Mouse (Mus musculus) intestine, postnatal 0 days (tissue): ENCODE results near the gene Hsd17b12. TPM values are rescaled to one million over a fixed set of nuclear protein-coding genes. Genes with fewer than 3 reads are reported as not detected.

Experiments used
- ATAC-seq: fragments of 200-750 bp; cut with Nextera tagmentation; 2 replicates; pipeline ENCODE4 v1.8.0; 2017; ENCODE audit warnings: mild to moderate bottlenecking, moderate TSS enrichment, moderate library complexity
- H3K27ac ChIP-seq: fragments of 300-500 bp; sonication (generic); 2 replicates; pipeline ENCODE4 v1.5.1; 2014; ENCODE audit warnings: mild to moderate bottlenecking, low read depth, low read length, moderate library complexity
- H3K27me3 ChIP-seq: fragments of 300-500 bp; sonication (generic); replicated peaks from 2 replicates; pipeline ENCODE4 v1.6.1; 2014; ENCODE audit warnings: low read length, mixed read lengths; ENCODE audit not compliant: control insufficient read depth, insufficient read depth
- H3K36me3 ChIP-seq: fragments of 300-500 bp; sonication (generic); 2 replicates; pipeline ENCODE4 v1.6.1; 2014; ENCODE audit warnings: mild to moderate bottlenecking, moderate library complexity; ENCODE audit not compliant: control insufficient read depth, insufficient read depth
- H3K4me1 ChIP-seq: fragments of 300-500 bp; sonication (generic); replicated peaks from 2 replicates; pipeline ENCODE4 v1.6.1; 2014; ENCODE audit warnings: antibody characterized with exemption, low read length, mixed read lengths; ENCODE audit not compliant: control insufficient read depth, insufficient read depth
- H3K4me2 ChIP-seq: fragments of 300-500 bp; sonication (generic); replicated peaks from 2 replicates; pipeline ENCODE4 v1.6.1; 2014; ENCODE audit warnings: low read depth, mild to moderate bottlenecking, moderate library complexity
- H3K4me3 ChIP-seq: fragments of 300-500 bp; sonication (generic); 2 replicates; pipeline ENCODE4 v1.5.1; 2014; ENCODE audit warnings: low read depth, low read length
- H3K9ac ChIP-seq: fragments of 300-500 bp; sonication (generic); 2 replicates; pipeline ENCODE4 v1.6.1; 2014; ENCODE audit warnings: mild to moderate bottlenecking, low read depth, low read length
- H3K9me3 ChIP-seq: fragments of 300-500 bp; sonication (generic); 2 replicates; pipeline ENCODE4 v1.6.1; 2016; ENCODE audit warnings: mixed run types; ENCODE audit not compliant: control insufficient read depth
- CTCF ChIP-seq: sonication (generic); IDR thresholded peaks from 2 replicates; pipeline ENCODE4 v1.5.1; 2016; ENCODE audit warnings: low read depth, mild to moderate bottlenecking, control low read depth, antibody characterized with exemption, moderate library complexity
- WGBS: fragments of 180-500 bp; shearing (Covaris S2); extraction: QIAGEN DNeasy Blood & Tissue Kit; methylation state at CpG from one replicate; pipeline ENCODE4 v1.1.7; 2014; 5-methylcytosine and 5-hydroxymethylcytosine counted together
- polyA plus RNA-seq: library from polyadenylated mRNA; unstranded; fragments of >200 nt; fragmentation: Nextera tagmentation; extraction: Ambion mirVana; gene quantifications from 2 replicates; pipeline ENCODE4 v1.2.1, GENCODE M21; 2015

Hsd17b12 gene
- 93.9 and 95.4 TPM in 2 replicates for polyA plus RNA-seq

- WGBS = under 1% methylated on average over 69 of the region's 69 CpGs
- TF ChIP-seq CTCF = no peak
- peak within 1 kb of the TSS; percentile 94 for H3K9ac ChIP-seq
- peak within 1 kb of the TSS; percentile 69 for H3K4me2 ChIP-seq
- H3K9me3 ChIP-seq = no peaks in the 10 kb centered on the region
- H3K4me3 ChIP-seq = peak within 1 kb of the TSS; percentile 97
- H3K4me1 ChIP-seq = peaks cover 10% of the 10 kb centered on the region; the same call in 1 of the 2 replicates
- no peaks in the 10 kb centered on the region for H3K27me3 ChIP-seq
- peak; percentile 99 for ATAC-seq
- no peaks in the 10 kb centered on the region for H3K36me3 ChIP-seq
- H3K27ac ChIP-seq = peak within 1 kb of the TSS; percentile 84
Measured at GRCm38 (mm10) chr2:94157592-94158519, at the start of gene Hsd17b12. Gene Hsd17b12, minus strand, starts transcription at chr2:94157964.

- no peaks in the 10 kb centered on the region for H3K9me3 ChIP-seq
- no peak overlapping the region for H3K9ac ChIP-seq
- 0 out of 2 replicates have a peak, but pooled peaks cover 3% of the 10 kb centered on the region for H3K27me3 ChIP-seq
- TF ChIP-seq CTCF = no peak
- no peaks in the 10 kb centered on the region for H3K4me1 ChIP-seq
- no peak overlapping the region for H3K4me3 ChIP-seq
- H3K36me3 ChIP-seq = no peaks in the 10 kb centered on the region
- no peak for ATAC-seq
- H3K27ac ChIP-seq = no peak overlapping the region
- WGBS = 78% methylated on average over 2 of the region's 2 CpGs
- H3K4me2 ChIP-seq = no peak overlapping the region
Measured at GRCm38 (mm10) chr2:94184906-94185305, 27.1 kb upstream of the Hsd17b12 start.

GRCm38 (mm10) chr2:94184142-94184541 is 26.4 kb upstream of the Hsd17b12 start:
- Histone ChIP-seq H3K27ac (no peak overlapping the region), H3K9ac (no peak overlapping the region), H3K4me2 (no peak overlapping the region), H3K36me3 (no peaks in the 10 kb centered on the region), H3K4me1 (no peaks in the 10 kb centered on the region), H3K27me3 (0 out of 2 replicates have a peak, but pooled peaks cover 3% of the 10 kb centered on the region), H3K9me3 (no peaks in the 10 kb centered on the region), H3K4me3 (no peak overlapping the region)
- 35% methylated on average over 6 of the region's 6 CpGs for WGBS
- TF ChIP-seq CTCF = no peak
- ATAC-seq = no peak

DNA sequence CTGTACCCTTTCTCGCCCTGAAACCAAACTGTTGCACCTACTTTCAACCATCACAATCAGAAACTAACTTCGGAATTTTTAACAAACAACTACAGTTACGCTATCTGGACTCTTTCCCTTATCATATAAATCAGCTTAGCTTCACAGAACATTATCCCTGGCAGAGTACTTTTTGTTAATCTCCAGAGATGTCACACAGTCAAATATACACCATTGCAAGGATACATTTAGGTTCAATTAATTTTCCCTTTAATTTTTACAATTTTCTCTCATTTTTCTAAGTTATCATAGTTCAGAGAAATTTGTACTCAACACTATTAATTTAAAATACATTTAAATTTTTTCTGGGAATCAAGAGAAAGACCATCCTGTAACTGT is 21.3 kb upstream of the Hsd17b12 start:
- Histone ChIP-seq H3K36me3 (no peaks in the 10 kb centered on the region), H3K9ac (peak overlapping the region; percentile 84), H3K4me1 (peaks cover 5% of the 10 kb centered on the region; the same call in 1 of the 2 replicates), H3K27ac (no peak overlapping the region), H3K9me3 (no peaks in the 10 kb centered on the region), H3K4me3 (peak overlapping the region; percentile 77), H3K27me3 (0 out of 2 replicates have a peak, but pooled peaks cover 3% of the 10 kb centered on the region), H3K4me2 (peak overlapping the region; percentile 78)
- no peak for TF ChIP-seq CTCF
- 0% methylated on average over 3 of the region's 3 CpGs for whole genome bisulfite sequencing
- ATAC-seq = peak; percentile 16; the same call in 1 of the 2 replicates

DNA sequence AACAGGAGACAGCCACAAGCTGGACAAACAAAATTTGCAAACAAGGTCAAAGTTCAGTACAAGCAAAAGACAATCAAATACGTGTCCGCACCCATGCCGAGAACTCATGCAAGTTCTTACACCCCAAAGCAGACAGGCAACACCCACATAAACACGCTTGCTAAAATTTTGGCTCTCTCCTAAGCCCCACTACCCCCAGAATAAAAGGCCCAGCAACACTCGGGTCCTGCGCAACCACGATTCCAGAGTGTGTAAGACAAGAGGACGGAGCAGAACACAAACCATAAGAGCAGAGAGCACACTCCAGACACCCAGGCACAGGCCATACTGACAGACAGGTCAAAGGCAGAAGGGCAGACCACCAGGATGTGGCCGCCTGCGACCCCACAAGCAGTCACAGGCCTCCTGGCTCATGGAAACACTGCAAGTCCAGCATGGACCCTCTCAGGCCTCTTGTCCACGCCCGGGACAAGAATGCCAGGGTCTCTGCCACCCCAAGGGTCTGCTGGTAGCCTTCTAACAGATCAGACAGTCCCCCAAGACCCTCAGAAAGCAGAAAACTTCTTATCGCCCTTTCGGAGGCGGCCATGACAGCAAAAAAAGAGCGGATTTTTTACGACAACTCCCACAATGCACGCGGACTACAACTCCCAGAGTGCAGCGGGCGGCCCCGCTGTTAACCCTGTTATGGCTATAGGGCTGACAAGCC is 20.7 kb upstream of the Hsd17b12 start:
- no peak for TF ChIP-seq CTCF
- H3K27me3 ChIP-seq = 0 out of 2 replicates have a peak, but pooled peaks cover 3% of the 10 kb centered on the region
- peaks cover 5% of the 10 kb centered on the region; the same call in 1 of the 2 replicates for H3K4me1 ChIP-seq
- H3K9ac ChIP-seq = peak overlapping the region; percentile 84
- H3K27ac ChIP-seq = peak overlapping the region; percentile 24; the same call in 1 of the 2 replicates
- no peaks in the 10 kb centered on the region for H3K36me3 ChIP-seq
- H3K9me3 ChIP-seq = no peaks in the 10 kb centered on the region
- WGBS = under 1% methylated on average over 22 of the region's 22 CpGs
- peak; percentile 98 for ATAC-seq
- peak overlapping the region; percentile 78 for H3K4me2 ChIP-seq
- H3K4me3 ChIP-seq = peak overlapping the region; percentile 77

GRCm38 (mm10) chr2:94177294-94177693 is 19.5 kb upstream of the Hsd17b12 start:
- Histone ChIP-seq H3K27me3 (no peaks in the 10 kb centered on the region), H3K27ac (no peak overlapping the region), H3K9me3 (no peaks in the 10 kb centered on the region), H3K36me3 (no peaks in the 10 kb centered on the region), H3K4me2 (peak overlapping the region; percentile 78; the same call in 1 of the 2 replicates), H3K4me3 (no peak overlapping the region), H3K4me1 (peaks cover 5% of the 10 kb centered on the region; the same call in 1 of the 2 replicates), H3K9ac (no peak overlapping the region)
- ATAC-seq = no peak
- TF ChIP-seq CTCF = no peak
- 68% methylated on average over 6 of the region's 6 CpGs for WGBS
